Mouse (Mus musculus) heart, adult 18-20 months (tissue): ENCODE measurements around the gene Gfod2. TPM values are rescaled to one million over a fixed set of nuclear protein-coding genes. Genes with fewer than 3 reads are reported as not detected.

Experiments
- DNase-seq, 2 experiments: peaks; one replicate each; pipeline ENCODE4 v3.0.0; 2021 to 2022; ENCODE audit warnings: mixed read lengths in 1 of 2
- total RNA-seq, 2 experiments: library from RNA; stranded (reverse); gene quantifications; 2 replicates each; pipeline ENCODE4 v1.2.3; 2021

Gene Gfod2
- total RNA-seq, 2 experiments from 2014 or later = 3.8 to 4.5 TPM

- no peak for DNase-seq
These were observed 54.2 kb downstream of the Gfod2 start for GRCm38 (mm10) chr8:105704146-105704812.

DNA sequence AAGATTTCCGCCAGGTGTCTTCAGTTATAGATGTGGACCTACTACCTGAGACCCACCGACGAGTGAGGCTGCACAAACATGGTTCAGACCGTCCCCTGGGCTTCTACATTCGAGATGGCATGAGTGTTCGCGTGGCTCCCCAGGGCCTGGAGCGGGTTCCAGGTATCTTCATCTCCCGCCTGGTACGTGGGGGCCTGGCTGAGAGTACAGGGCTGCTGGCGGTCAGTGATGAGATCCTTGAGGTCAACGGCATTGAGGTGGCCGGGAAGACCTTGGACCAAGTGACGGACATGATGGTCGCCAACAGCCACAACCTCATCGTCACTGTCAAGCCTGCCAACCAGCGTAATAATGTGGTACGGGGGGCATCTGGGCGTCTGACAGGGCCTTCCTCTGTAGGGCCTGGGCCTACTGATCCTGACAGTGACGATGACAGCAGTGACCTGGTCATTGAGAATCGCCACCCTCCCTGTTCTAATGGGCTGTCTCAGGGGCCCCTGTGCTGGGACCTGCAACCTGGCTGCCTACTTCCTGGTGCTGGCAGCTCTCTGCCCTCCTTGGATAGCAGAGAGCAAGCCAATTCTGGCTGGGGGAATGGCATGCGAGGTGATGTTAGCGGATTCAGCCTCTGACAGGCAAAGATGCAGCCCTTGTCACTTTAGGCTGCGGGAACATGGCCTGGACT is 55.6 kb downstream of the Gfod2 start:
- no peak for DNase-seq

DNA sequence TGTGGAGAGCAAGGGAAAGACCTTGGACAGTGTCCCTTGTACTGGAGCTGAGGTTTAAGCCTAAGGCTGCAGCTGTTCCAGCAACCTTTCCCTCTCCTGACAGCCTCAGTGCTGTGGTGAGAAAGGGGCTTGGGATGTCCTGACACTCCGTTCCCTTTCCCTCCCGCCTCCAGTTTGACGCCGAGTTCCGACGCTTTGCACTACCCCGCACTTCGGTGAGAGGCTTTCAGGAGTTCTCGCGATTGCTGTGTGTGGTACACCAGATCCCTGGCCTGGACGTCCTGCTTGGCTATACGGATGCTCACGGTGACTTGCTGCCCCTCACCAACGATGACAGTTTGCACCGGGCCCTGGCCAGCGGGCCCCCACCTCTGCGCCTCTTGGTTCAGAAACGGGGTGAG is 56.5 kb downstream of the Gfod2 start:
- no peak for DNase-seq

DNA sequence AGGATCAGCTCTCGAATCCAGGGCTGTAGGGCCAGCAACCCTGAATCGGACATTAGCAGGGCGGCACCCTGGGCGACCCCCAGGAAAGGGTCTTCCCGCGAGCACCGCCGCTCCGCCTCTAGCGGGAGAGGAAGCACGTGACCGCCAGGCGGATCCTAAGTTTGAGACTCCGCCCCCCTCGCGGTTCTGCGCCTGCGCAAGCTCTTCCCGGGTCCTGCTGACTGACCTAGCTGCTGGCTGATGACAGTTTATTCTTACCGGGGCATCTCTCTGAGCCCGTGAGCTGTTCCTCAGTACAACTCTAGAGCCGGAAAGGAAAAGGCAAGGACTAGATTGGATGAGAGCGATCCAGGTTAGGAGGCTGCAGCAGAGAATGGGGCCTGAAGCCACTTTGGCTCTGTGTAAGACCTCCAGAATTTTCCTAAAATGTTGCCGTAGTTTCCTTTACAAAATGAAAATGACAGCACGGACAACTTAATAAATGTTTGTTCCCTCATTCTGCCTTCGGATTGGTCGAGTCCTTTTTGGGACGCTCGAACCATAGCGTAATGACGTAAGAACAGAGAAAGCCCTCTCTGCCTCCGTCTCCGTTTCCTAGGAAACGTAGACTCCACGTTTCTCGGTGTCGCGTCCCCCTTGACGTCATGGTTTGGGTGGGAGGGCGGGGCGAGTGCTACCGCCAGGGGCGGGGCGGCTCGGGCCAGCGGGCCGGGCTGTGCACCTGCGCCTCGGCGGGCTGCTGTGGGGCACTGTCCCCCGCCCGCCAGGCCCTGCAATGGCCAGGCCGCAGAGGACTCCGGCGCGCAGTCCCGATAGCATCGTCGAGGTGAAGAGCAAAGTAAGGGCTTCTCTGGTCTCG is 57.3 kb downstream of the Gfod2 start, which contains the start of the genes Acd and Pard6a:
Gene Acd (minus strand): TSS at position 137 of the 859 bp plus-strand sequence.
Gene Pard6a (plus strand): TSS at position 183 of the 859 bp plus-strand sequence.
- peak; percentile 95 to 98 for DNase-seq

DNA sequence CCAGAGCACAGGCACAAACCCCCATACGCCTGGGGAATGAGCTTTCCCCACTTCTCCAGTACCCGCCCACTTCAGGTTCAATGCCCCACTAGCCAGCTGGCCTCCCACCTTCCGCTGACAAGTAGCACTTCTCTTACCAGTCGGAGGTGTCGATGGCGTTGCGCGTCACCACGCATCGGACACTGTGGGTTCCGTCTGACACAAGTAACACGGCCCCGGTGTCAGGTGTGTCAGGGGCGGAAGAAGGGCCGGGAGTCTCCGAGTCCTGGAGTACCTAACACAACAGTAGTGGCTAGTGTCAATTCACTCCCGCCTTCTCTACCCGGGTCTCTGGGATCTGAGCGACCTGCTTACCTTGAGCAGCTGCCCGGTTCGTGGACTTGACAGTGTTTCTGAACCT is 57.9 kb downstream of the Gfod2 start:
- peak in 1 of 2 experiments; percentile 58 for DNase-seq

DNA sequence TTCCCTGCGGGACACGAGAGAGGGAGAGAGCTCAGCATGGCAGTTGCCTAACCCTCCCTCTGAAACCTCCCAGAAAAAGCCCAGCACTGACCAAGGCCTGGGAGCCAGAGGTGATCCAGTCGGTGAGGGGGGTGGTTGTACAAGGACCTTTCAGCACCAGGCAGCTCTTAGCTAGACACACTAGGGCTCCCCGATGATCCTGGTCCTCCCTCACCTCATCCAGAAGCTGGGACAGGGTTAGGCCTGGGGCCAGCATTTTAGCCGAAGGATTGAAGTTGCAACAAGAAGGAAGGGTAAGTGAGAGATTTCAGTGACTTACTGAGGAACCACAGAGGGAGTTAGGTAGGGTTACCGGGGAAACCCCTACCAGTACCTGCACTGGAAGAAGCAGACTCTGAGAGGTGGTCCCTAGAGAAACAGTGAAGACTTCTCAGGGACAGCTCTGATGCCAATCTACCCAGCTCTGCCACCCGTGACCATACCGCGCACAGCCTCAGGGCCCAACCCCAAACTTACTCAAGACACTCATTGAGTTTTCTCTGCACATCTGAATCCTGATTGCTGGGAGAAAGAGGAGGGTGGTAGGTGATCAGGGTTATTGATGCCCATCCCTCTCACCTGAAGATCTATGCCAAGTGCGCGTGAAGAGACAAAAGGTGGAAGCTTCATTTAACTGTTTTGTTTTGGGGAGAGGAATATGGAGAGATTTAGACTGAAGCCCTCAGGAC is 58.8 kb downstream of the Gfod2 start:
- DNase-seq = no peak

- DNase-seq = no peak
These were observed 59.7 kb downstream of the Gfod2 start for GRCm38 (mm10) chr8:105698734-105699133.

- DNase-seq = no peak
These were observed 61.2 kb downstream of the Gfod2 start for GRCm38 (mm10) chr8:105697196-105697780.

- DNase-seq = no peak
These were observed 63.2 kb downstream of the Gfod2 start for GRCm38 (mm10) chr8:105695080-105695780.

DNA sequence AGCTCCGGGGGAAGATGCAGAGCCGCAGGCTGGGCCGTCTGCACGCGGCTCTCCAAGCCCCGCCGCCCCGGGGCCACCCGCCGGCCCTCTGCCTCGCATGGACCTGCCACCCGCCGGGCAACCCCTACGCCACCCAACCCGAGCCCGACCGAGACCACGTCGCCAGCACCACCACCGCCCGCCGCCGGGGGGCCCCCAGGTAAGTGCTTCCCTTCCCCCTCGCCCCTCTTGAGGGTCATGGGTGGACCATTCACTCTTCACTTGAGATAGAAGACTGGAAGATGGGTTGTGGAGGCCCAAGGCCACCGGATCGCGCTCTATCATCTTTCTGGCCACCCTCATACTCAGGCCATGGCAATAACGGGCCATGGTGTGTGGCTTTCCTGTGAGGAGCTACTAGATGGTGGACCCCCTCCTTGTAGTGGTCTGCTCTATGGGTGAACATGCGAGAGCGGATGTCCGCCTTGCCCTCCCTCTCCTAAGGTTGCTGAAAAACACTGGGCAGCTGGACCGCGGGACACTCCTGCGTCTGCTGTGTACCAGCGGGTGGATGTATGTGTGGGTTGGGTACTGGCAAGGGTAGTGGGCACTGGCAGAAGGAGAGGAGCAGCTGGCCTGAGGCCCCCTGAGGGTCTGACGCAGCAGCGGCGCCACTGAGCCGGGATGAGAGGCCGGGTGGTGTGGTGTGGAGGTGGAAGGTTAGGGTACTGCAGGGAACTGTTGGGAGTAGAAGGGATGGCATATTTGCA is 64.2 kb downstream of the Gfod2 start:
- DNase-seq = no peak

DNA sequence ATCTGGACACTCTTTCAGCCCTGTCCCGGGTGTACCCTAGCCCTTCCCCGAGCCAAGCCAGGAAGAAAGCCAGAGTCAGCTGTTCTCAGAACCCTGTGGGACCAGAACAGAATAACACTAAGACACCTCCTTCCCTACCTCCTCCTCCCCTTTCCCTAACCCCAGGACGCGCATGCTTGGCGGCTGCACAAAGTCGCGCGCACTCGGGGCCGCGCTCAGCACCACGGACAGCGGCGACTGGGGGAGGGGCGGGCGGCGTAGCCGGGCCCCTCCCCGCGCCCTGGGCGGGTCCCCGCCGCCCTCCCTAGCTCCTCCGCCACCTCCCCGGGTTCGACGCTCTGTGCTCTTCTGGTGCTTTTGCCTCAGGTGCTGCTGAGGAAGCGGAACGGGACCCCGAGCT is 64.8 kb downstream of the Gfod2 start:
- peak; percentile 45 to 73 for DNase-seq

GRCm38 (mm10) chr8:105692449-105693182 is 65.8 kb downstream of the Gfod2 start:
- no peak for DNase-seq

- no peak for DNase-seq
These were observed 67.5 kb downstream of the Gfod2 start for GRCm38 (mm10) chr8:105690978-105691377.

DNA sequence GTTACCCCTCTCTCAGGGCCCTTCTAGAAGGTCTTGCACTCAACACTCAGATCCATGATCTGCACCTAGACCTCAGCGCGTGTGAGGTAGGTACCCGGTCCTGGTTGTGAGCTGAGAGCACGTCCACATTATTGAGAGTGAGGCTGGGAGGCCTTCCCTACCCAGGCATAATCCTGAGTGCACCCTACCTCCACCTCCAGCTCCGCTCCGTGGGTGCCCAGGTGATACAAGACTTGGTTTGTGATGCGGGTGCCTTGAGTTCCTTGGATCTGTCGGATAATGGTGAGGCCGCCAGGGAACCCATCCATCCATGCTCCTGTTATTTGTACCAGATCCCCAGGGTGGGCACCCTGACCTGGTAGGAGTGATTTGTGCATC is 68.5 kb downstream of the Gfod2 start:
- DNase-seq = no peak

GRCm38 (mm10) chr8:105689256-105689982 is 69.0 kb downstream of the Gfod2 start:
- DNase-seq = no peak

DNA sequence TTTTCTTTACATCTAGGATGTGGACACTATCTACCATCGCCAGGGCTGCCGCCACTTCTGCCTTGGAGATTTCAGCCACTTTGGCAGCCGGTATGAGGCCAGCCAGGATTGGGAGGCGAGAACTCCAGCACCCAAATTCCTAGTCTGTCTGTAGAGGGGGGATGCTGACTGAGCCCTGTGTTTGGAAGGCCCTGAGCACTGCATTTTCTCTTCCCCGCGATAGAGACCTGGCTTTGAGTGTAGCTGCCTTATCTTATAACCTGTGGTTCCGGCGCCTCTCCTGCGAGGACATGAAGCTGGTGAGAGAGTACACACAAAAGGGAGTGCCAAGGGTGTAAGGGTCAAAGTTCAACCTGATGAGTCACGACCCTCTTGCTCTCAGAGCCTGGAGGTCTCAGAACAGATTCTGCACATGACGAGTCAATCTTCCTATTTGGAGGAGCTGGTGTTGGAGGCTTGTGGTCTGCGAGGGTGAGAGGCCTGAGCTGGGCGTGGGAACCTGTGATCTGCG is 70.2 kb downstream of the Gfod2 start:
- no peak for DNase-seq

DNA sequence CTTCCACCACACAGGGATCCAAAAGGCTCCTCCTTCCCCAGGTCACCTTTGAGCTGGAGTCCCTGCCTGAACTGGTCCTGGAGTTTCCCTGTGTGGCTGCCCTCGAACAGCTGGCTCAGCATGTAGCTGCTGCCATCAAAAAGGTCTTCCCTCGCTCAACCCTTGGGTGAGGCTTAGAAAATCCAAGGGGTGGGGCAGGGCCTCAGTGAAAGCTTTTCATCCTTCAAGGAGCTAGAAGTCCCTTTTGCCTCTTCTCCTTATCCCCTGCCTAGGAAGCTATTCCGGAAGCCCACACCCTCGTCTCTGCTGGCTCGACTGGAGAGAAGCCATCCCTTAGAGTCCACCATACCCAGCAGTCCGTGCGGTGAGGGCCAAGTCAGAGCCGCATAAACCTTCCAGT is 71.0 kb downstream of the Gfod2 start:
- no peak for DNase-seq

DNA sequence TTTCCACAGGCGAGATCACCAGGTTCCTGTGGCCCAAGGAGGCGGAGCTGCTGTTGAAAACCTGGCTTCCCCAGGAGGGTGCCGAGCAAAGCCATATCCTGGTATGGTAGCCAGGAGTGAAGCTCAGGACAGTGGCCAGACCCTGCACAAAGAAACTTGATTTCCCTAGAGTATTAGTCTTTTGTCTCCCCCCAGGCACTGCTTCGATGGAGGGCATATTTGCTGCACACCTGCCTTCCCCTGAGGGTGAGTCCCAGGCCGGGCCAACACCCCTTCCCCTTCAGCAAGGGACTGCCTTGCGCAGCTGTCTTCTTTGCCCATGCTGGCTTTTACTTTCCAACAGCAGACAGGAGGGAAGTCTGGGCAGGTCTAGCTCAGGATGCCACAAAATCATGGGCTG is 71.9 kb downstream of the Gfod2 start:
- no peak for DNase-seq
